Mouse (Mus musculus): ENCODE measurements around the gene Fgr.

Fgr gene

GRCm38 (mm10) chr4:133014896-133015709 is 41.2 kb downstream of the Fgr start:
- no peak for DNase-seq (ENCODE audit: low spot score in 2 of 2)

GRCm38 (mm10) chr4:133015710-133016651 is 42.1 kb downstream of the Fgr start:
- no peak for DNase-seq (ENCODE audit: low spot score in 2 of 2)

GRCm38 (mm10) chr4:133016677-133017415 is 43.0 kb downstream of the Fgr start:
- DNase-seq (ENCODE audit: low spot score in 2 of 2): no peak

GRCm38 (mm10) chr4:133017597-133018262 is 43.8 kb downstream of the Fgr start:
- DNase-seq (ENCODE audit: low spot score in 2 of 2): no peak

- DNase-seq (ENCODE audit: low spot score in 2 of 2): no peak
These were observed 44.4 kb downstream of the Fgr start for GRCm38 (mm10) chr4:133018263-133018798.

GRCm38 (mm10) chr4:133020721-133021120 is 46.8 kb downstream of the Fgr start:
- no peak for DNase-seq (ENCODE audit: low spot score in 2 of 2)

- DNase-seq (ENCODE audit: low spot score in 2 of 2): no peak
These were observed 47.3 kb downstream of the Fgr start for GRCm38 (mm10) chr4:133021181-133021671.

GRCm38 (mm10) chr4:133022217-133022616 is 48.3 kb downstream of the Fgr start:
- no peak for DNase-seq (ENCODE audit: low spot score in 2 of 2)

GRCm38 (mm10) chr4:133022954-133023635 is 49.2 kb downstream of the Fgr start:
- DNase-seq (ENCODE audit: low spot score in 2 of 2): no peak

GRCm38 (mm10) chr4:133023636-133024035 is 49.7 kb downstream of the Fgr start:
- no peak for DNase-seq (ENCODE audit: low spot score in 2 of 2)

GRCm38 (mm10) chr4:133024404-133024803 is 50.5 kb downstream of the Fgr start:
- DNase-seq (ENCODE audit: low spot score in 2 of 2): no peak

GRCm38 (mm10) chr4:133024969-133025685 is 51.2 kb downstream of the Fgr start:
- DNase-seq (ENCODE audit: low spot score in 2 of 2): no peak

GRCm38 (mm10) chr4:133026272-133026671 is 52.4 kb downstream of the Fgr start:
- no peak for DNase-seq (ENCODE audit: low spot score in 2 of 2)

GRCm38 (mm10) chr4:133026826-133027375 is 53.0 kb downstream of the Fgr start:
- DNase-seq (ENCODE audit: low spot score in 2 of 2): no peak

- DNase-seq (ENCODE audit: low spot score in 2 of 2): no peak
These were observed 53.8 kb downstream of the Fgr start for GRCm38 (mm10) chr4:133027721-133028120.

GRCm38 (mm10) chr4:133028193-133028592 is 54.3 kb downstream of the Fgr start:
- no peak for DNase-seq (ENCODE audit: low spot score in 2 of 2)

- DNase-seq (ENCODE audit: low spot score in 2 of 2): no peak
These were observed 55.0 kb downstream of the Fgr start for GRCm38 (mm10) chr4:133028875-133029274.

- DNase-seq (ENCODE audit: low spot score in 2 of 2): no peak
These were observed 58.7 kb downstream of the Fgr start for GRCm38 (mm10) chr4:133032410-133033095.

- DNase-seq (ENCODE audit: low spot score in 2 of 2): no peak
These were observed 60.6 kb downstream of the Fgr start for GRCm38 (mm10) chr4:133034478-133034877.
